Mouse (Mus musculus) mature B cell (primary cell): ENCODE data around the gene Ppara.

Experiments used
- in situ Hi-C: fragments of 300-500 bp; cut with MboI; formaldehyde crosslinking; loops from 2 replicates; pipeline ENCODE4 v1.14.3; 2019

Gene Ppara

DNA sequence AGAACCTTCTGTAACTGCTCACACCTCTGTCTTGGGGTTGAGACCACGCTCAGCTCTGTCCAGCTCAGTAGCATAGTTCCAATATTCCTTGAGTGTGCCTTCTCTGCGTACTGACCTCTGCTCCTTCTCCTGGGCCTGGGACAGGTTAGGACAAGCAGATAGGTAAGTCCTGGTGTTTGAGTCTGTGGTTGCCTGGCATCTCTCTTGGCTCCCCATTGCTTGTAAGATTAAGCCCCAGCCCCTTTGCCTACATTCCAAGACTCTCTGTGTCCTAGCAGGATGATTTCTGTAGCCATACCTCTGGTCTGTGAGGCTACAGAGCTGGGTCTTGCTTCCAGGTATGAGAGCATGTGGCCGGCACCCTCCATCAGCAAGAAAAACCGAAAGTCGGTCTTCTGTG, 6.6 kb upstream of the Ppara start:
- in situ Hi-C loops: no loop called here

DNA sequence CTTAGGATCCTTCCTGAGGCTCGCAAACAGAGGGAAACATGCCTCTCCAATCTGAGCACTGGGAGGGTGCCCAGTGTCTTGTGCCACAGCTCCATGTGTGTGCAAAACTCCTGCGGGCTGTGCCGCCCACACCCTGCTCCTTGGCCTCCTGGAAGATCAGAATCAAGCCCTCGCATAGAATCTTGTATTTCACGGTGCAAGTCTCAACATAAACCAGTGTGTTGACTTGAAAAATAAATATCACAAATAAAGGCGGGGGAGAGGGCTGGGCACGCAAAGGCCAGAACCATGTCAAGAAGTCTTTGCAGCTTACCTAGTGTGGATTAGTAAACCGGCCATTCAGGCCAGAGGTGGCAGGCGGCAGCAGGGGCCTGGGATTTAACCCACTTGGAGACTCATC, 5.5 kb upstream of the Ppara start:
- in situ Hi-C loops: no loop called here

DNA sequence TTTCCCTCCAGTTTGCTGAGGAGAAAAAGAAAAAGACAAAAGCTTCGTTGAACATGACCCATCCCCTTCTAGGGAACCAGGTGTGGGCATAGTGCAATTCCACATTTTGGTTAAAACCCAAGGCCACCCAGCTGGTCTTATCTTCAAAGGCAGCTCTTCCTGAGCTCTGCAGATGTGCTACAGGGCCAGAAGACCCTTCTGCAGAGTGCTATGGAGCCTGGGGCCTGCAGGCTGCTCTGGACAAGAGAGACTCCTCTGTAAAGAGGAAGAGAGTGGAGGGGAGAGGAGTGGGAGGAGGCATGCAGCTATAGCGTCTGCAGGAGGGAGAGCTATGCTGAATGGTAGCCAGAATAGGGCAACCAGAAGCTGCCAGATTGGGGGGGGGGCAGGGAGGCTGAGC, 4.8 kb upstream of the Ppara start:
- in situ Hi-C loops: no loop called here

DNA sequence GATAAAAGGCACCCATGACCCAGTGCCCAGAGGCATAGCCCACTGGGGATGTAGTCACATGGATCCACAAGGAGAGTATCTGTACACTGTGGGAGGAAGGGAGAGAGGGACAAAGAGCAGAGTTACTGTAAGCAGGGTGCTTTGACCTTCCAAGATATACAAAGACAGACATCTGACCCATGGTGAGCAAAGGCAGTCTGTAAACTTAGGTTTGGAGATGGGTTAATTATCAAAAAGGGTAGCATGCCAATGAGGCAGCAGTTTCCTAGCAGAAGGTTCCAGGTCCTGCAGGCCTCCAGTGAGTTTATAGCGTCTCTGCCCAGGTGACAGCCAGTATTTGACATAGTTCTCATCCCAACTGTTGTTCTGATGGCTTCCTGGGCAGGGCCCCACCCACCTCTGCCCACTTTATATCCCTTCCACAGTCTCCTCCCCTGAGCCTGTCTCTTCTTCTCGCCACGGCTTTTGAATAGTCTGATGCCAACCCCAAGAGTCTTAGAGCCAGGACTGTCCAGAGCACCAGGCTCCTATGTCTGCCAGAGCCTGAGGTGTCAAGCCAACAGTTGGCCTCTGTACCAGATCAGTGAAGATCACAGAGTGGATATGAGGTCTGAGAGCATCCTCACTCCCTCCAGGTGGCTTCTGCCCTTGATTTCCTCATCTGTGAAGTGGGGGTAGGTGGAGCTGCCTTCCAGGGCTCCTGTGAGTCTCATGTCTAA, 2.7 kb upstream of the Ppara start:
- in situ Hi-C loops: no loop called here

DNA sequence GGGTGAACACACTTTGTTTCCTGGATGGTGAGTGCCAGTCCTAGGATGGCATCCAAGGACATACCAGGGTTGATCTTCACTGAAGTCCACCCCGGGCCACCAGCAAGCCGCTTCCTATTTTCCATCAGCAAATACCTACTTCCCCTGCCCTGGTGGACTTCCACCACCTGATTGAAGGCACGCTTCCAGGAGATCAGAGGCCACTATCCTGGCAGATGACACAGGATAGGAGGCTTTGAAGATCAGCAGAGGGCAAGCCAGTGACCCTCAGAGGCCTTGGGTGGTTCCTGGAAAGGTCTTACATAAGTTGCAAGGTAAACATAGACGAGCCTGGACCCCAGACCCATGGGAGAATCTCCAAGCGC, 2.2 kb upstream of the Ppara start:
- in situ Hi-C loops: no loop called here

DNA sequence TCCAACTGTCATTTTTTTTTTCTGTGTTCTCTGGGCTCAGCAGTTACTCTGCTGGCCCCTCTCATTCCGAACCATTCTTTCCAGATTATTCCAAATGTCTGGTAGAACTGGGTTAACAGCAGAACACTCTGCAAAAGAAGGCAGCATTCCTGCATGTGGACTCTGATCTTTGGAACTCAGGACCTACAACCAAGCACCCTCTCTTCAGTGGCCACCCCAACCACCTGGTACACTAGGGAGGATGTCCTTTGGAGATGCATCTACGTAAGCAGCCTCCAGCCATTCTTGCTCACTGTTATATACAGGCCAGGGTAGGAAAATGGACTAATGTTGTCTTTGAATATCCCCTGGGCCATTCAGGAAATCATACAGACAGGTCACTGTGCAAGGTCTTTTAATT, 1.1 kb upstream of the Ppara start:
- in situ Hi-C loops: no loop called here

DNA sequence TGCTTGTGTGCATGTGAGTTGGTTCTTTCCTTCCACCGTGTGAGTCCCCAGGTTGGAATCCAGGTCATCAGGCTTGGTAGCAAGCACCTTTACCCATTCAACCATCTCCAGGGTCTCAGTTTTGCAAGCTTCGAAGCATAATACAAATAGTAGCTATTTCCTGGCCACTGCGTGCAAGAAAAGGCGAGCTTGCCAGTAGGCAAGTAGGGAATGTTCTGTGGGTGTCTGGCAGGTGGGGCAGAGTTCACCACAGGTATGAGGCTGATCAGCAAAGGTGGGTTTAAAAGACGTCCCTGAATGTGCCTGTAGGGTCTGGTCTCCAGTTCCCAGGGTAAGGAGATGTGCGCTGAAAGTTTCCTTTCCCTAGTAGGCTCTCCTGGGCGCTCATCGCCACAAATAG, 635 bp upstream of the Ppara start:
- in situ Hi-C loops: no loop called here

DNA sequence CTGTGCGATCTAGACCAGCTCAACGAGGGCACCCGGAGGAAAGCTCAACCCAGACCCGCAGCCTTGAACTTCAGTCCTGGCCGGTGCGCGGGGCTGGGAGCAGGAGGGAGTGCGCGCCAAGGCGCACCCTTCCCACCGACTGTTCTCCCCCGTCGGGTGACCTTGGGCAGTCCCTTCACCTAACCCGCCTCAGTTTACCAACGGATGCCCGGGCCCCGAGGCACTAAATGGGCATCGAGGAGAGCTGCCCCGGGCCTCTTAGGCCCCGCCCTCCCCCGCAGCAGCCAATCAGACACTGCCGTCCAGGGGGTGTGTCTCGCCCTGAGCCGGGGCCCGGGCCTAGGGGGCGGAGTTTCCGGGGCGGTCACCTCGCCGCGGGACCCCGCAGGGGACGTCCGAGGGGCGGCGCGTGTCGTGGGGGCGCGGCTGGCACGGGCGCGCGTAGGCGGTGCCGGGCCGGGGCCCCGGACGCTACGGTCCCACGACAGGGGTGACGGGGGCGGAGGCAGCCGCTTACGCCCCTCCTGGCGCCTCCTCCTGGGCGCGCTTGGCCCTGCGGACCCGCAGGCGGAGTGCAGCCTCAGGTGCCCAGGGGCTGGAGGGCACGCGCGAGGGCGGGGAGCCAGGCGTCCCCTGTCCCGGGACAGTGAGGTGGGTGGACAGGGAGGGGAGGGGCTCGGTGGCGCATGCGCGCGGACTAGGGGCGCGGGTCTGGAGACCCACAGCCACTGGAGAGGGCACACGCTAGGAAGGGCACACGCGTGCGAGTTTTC, 466 bp downstream of the Ppara start:
- in situ Hi-C loops: no loop called here

DNA sequence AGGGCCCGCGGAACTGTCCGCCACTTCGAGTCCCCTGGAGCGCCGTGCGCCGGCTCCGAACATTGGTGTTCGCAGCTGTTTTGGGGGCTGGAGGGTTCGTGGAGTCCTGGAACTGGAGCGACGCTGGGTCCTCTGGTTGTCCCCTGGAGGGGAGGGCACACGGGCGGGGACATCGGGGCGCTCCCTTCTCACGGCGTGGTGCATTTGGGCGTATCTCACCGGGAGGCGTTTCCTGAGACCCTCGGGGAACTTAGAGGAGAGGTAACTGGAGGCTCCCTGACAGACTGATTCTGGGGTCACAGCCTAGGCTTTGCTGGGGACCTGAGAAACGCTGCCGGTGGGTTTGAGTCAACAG, 1.0 kb downstream of the Ppara start:
- in situ Hi-C loops: no loop called here

DNA sequence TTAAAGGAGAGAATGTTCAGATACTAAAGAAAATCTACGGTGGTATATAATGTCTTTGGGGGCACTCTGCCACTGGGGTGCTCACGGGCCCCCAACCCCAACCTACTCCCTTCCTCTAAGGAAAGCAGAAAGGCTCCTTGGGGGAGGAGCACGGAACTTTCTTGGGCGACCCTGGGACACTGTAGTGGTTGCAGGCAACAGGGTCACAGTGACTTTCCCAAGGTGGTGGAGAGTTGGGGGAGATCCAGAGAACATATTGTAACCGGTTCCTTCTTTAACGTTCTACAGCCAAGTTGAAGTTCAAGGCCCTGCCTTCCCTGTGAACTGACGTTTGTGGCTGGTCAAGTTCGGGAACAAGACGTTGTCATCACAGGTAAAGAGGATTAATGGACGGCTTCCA, 1.7 kb downstream of the Ppara start:
- in situ Hi-C loops: no loop called here

DNA sequence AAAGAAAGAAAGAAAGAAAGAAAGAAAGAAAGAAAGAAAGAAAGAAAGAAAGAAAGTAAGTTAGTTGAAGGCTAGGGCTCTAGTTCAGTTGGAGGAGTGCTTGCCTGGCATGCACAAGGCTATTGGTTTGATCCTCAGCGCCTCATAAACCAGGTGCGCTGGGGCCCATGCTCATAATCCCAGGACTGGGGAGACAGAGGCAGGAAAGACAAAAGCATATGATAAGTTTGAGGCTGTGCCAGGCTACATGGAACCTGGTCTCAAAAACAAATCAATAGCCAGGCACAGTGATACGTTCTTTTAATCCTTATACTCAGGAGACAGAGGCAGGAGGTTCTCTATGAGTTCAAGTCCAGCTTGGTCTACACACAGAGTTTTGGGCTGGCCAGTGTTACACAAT, 3.6 kb downstream of the Ppara start:
- in situ Hi-C loops: no loop called here

DNA sequence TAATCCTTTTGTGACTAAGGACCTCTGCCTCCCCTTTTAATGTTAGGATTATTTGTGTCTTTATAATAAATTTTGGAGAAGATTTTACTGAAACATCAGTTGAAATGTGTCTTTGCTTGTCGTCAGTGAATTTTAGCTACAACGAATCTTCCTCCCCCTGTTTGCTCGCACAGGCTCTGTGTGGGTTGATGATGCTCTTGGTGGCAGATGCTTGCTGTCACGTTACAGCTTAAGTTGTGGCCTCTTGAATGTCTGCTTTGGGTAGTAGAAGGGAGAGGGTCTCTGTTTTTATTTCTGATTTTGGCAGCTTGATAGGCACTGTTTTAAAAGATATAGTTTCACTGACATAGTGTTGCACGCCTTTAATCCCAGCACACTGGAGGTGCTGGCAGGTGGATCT, 4.2 kb downstream of the Ppara start:
- in situ Hi-C loops: no loop called here

DNA sequence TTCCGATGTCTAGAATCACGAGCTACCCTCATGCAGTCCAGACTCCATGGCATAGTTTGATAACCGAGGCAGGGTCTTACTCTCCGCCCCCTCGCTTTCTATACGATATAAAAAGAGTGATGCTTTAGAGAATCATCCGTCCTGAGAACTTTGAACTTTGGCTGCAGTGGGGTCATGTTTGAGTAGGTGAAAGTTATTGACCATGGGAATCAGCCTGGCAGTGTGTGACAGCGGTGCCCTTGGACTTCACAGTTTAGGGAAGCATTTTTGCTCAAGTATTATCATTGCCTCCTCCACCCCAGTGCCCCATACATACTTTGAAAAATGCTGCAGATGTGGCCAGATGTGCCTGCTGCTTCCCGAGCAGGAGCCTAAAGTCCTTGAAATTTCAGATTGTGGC, 7.8 kb downstream of the Ppara start:
- in situ Hi-C loops: no loop called here

DNA sequence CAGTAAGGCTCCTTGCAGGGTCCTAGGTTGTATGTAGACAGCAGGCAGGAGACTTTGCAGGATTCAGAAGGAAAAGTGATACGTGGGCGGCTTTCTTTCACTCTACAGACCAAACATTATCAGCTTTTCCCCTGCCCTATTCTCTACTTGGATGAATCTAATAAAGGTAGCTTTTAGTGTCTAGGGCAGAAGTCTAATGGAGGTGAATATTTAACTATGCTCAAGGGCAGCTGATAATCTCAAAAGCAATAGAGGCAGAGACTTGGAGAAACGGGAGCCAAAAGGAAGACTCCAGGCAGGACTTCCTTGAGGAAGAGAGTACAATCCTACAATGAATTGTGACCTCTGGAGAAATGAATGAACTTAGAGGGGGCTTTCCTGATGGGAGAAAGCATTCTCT, 9.2 kb downstream of the Ppara start:
- in situ Hi-C loops: no loop called here

DNA sequence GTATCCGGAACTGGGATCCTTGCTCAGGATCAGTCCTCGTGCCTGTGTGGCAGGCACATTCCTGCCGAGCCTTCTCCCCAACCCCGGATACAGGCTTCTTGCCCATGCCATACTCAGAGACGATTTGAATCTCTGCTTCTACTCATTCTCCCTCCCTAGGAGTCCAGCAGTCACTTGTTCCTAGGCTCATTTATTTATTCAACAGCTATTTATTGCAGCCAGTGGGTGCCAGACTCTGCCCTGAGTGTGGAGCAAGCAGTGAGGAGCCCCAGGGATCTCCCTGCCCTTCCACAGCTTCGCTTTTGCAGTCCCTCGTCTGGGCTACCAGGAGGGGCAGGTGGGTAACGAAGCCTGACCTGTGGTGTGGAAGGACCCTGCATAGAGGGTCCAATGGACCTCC, 11.4 kb downstream of the Ppara start:
- in situ Hi-C loops: no loop called here

DNA sequence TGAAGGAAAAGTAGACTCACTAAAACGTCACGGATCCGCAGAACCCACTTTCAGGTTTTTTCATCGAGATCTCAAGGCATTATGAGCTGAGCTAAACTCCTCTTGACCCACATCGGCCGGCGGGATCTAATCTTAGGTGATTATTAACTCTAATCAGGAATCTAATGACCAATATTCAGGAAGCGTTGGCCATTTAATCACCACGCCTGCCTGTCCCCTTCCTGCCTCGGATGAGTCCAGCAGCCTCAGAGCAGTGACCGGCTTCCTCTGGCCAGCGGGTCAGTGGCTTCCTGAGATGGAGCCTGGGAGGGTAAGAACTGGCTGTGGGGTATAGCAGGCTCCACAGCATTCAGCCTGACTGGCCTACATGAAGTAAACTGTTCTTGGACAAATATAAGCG, 11.9 kb downstream of the Ppara start:
- in situ Hi-C loops: no loop called here

DNA sequence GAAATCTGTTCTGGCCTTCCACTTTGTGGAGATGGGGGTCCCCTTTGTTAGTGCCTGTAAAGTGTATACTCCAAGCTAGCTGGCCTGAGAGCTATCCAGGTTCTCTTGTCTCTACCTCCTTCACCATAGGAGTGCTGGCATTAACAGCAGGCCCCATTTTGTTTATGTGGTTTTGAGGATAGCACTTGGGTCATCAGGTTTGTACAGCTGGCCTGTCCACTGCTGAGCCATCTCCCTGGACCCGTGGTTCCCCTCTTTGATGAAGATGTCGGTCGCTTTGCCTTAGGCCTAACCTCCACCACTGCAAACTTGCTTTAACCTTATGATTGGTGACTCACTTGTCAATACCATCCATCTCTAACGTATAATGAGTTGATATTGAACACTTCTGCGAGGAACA, 13.2 kb downstream of the Ppara start:
- in situ Hi-C loops: no loop called here

DNA sequence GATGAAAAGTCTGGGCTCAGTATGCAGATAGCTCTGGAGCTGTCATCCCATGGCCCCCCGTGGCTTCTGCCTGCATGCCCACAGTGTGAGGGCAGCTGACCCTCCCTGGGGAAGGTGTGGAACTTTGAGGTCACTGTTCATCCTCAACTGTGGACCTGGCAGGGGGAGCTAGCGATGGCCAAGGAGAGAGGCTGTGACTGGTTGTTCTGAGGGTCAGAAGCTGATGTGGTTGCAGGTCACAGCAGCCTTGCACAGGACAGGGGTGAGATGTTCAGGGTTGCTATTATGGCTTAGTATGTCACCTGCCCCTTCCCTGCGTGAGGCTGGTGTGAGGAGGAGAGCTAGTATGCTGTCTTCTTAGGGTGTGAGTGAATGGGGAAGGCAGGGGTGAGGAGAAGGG, 13.7 kb downstream of the Ppara start:
- in situ Hi-C loops: no loop called here

DNA sequence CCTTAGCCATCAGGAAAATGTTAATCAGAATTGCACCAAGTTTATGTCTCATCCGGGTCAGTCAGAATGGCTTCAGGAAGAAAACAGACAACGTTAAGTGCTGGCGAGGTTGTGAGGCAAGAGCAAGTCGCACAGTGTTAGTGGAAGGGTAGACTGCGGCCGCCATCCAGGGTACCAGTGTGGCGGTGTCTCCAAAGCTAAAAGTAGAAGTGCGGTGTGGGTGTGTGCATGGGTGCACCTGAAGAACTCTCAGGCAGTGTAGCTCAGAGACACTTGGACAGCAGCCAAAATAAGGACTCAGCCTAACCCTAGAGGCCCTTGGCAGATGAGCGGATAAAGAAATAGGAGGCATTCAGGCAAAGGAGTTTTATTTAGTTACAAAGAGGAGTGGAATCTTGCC, 14.4 kb downstream of the Ppara start:
- in situ Hi-C loops: no loop called here

DNA sequence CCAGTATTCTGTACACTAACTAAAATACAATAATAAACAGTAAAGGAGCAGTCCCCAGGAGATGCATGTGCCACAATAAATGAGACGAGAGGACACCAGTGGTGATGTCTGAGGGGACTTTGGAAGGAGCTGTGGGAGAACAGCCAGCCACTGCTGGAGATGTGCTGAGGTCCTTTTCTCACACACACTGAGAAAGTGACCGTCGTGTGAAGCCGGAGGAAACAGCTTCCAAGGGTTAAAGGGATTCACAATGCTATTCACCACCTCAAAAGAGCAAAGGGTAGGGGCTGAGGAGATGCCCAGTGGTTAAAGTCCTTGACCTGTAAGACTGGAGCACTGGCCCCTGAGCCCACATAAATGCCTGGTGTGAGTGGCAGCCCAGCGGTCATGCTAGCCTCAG, 15.3 kb downstream of the Ppara start:
- in situ Hi-C loops: no loop called here

DNA sequence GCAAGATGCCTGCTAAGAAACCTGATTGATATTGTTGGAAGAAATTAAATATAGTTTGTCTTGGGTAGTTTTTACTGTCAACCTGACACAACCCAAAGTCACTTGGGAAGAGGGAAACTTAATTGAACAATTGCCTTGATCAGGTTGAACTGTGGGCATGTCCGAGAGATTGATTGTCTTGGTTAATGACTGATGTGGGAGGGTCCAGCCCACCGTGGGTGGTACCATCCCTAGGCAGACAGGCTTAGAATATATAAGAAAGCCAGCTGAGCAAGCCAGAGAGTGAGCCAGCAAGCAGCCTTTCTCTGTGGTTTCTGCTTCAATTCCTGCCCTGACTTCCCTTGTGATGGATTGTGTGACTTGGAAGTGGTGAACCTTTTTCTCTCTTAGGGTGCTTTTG, 17.9 kb downstream of the Ppara start:
- in situ Hi-C loops: no loop called here

DNA sequence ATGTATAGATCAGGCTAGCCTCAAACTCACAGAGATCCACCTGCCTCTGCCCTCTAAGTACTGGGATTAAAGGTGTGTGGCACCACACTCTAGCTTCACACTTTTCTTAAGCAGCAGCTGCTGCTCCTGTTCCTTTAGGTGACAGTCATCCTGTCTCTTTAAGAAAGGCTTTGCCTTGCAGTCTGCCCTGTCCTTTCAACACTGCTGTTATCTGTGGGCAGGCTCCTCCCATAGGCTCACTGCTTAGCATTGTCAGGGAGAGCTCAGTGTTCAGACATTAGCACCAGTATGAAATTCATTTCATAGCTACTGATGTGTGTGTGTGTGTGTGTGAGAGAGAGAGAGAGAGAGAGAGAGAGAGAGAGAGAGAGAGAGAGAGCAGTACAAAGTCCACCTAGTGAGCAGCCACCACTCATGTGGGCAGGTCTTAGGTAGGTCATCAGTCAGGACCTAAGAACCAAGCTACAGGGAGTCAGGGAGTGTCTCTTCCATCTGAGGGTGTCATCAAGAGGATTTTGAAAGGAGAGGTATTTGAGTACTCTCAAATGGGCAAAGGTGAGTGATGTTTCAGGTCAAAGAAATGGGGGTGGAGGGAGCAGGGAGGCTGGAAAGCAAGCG, 19.4 kb downstream of the Ppara start:
- in situ Hi-C loops: no loop called here

DNA sequence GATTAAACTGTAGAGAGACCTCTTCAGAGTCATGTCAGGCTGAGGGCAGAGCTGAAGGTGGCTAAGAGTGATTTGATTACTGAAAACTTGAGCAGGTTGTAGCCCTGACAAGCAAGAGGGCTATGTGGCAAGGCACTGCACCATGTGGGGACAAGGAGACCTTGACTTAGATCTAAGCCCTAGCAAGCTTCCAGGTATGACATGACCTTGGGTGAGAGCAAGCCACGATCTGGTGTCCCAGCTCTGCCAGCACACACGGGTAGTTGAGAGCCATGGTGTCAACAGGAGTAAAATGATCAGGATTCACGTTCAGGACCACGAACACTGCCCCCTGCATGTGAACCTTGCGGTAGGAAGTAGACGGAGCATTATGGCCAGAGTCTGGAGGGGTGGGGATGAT, 20.4 kb downstream of the Ppara start:
- in situ Hi-C loops: no loop called here

DNA sequence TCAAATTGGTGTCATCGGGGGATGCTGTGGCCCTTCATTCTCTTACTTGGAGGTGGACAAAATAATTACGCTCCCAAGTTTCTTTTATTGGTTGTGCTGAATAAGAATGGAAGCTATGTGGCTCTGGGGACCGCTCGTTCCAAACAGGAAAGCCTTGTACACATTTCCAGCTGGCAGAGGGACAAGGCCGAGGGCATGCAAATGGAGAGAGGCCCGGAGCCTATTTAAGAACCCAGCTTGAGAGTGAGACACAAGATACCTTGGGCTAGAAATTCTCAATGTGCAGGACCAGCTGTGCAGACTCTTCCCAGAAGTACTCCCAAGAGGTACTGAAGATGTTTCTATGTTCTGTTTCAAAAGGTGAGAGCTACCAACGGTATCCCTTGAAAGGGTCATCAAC, 21.8 kb downstream of the Ppara start:
- in situ Hi-C loops: no loop called here
